Mouse (Mus musculus) midbrain, postnatal 0 days (tissue): Measurements from ENCODE around the gene Uba6. TPM values are rescaled to one million over a fixed set of nuclear protein-coding genes. Genes with fewer than 3 reads are reported as not detected.
A peak's percentile ranks its signal among the peaks of the same experiment; 100 is the strongest.

Experiments
- ATAC-seq: fragments of 200-750 bp; cut with Nextera tagmentation; 2 replicates; pipeline ENCODE4 v1.8.0; 2017; ENCODE audit warnings: moderate number of reproducible peaks, mild to moderate bottlenecking, moderate TSS enrichment, moderate library complexity; ENCODE audit not compliant: low FRiP score
- DNase-seq: peaks from one replicate; pipeline ENCODE4 v3.0.0-alpha.2; 2015; ENCODE audit warnings: low spot score
- H3K27ac ChIP-seq: fragments of 300-500 bp; sonication (generic); 2 replicates; pipeline ENCODE4 v1.5.1; 2014; ENCODE audit warnings: low read depth, mild to moderate bottlenecking, low read length, mixed read lengths
- H3K27me3 ChIP-seq: fragments of 300-500 bp; sonication (generic); 2 replicates; pipeline ENCODE4 v1.6.1; 2014; ENCODE audit warnings: low read length, control low read depth, mixed read lengths; ENCODE audit not compliant: insufficient read depth
- H3K36me3 ChIP-seq: fragments of 300-500 bp; sonication (generic); 2 replicates; pipeline ENCODE4 v1.6.1; 2014; ENCODE audit warnings: low read length, control low read depth, mixed read lengths; ENCODE audit not compliant: insufficient read depth
- H3K4me1 ChIP-seq: fragments of 300-500 bp; sonication (generic); 2 replicates; pipeline ENCODE4 v1.6.1; 2014; ENCODE audit warnings: mild to moderate bottlenecking, control low read depth, antibody characterized with exemption, low read length, mixed read lengths; ENCODE audit not compliant: insufficient read depth
- H3K4me2 ChIP-seq: fragments of 300-500 bp; sonication (generic); 2 replicates; pipeline ENCODE4 v1.6.1; 2014; ENCODE audit warnings: low read depth, mild to moderate bottlenecking, low read length, mixed read lengths; ENCODE audit not compliant: poor library complexity, severe bottlenecking
- H3K4me3 ChIP-seq: fragments of 300-500 bp; sonication (generic); 2 replicates; pipeline ENCODE4 v1.5.1; 2014; ENCODE audit warnings: low read depth, mild to moderate bottlenecking, low read length, moderate library complexity
- H3K9ac ChIP-seq: fragments of 300-500 bp; sonication (generic); replicated peaks from 2 replicates; pipeline ENCODE4 v1.6.1; 2014; ENCODE audit warnings: mild to moderate bottlenecking, low read length, moderate library complexity, mixed read lengths; ENCODE audit not compliant: poor library complexity, severe bottlenecking
- H3K9me3 ChIP-seq: fragments of 300-500 bp; sonication (generic); 2 replicates; pipeline ENCODE4 v1.6.1; 2016; ENCODE audit warnings: low read length, control low read depth
- CTCF ChIP-seq: IDR thresholded peaks from 2 replicates; pipeline ENCODE4 v1.5.1; 2016; ENCODE audit warnings: antibody characterized with exemption, mild to moderate bottlenecking
- WGBS: fragments of 180-500 bp; shearing (Covaris S2); extraction: QIAGEN DNeasy Blood & Tissue Kit; methylation state at CpG from one replicate; pipeline ENCODE4 v1.1.7; 2014; 5-methylcytosine and 5-hydroxymethylcytosine counted together
- polyA plus RNA-seq: library from polyadenylated mRNA; unstranded; fragments of >200 nt; fragmentation: Nextera tagmentation; extraction: Ambion mirVana; gene quantifications from 2 replicates; pipeline ENCODE4 v1.2.1, GENCODE M21; 2015
- total RNA-seq: library from RNA; depleted of rRNA; stranded (reverse); fragments of >200 nt; gene quantifications from 2 replicates; pipeline ENCODE4 v1.2.3, GENCODE M21; 2014; rRNA removed

The Uba6 gene
- total and polyA plus RNA-seq, 2 experiments from 2014 or later = 7.8 to 16.1 TPM

GRCm38 (mm10) chr5:86065101-86065875 lies 107.3 kb downstream of the Uba6 start, which contains the start of gene Cenpc1:
Gene Cenpc1 (minus strand): TSS chr5:86065583.
- under 1% methylated on average over 60 of the region's 60 CpGs for WGBS
- DNase-seq = peak; percentile 98
- TF ChIP-seq CTCF = no peak

DNA sequence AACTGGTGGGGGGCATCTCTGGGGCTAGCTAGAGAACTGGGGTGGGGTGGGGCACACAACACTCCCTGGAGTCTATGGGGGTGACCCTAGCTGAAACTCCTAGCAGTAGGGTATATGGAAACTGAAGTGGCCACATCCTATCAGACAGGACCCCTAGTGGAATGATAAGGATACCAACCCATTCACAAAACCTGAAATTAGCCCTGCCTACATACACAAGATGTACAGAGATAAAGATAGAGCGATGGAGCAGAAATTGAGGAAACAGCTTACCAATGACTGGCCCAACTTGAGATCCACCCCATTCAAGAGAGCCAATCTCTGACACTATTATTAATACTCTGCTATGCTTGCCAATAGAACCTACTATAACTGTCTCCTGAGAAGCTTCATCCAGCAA lies 109.1 kb downstream of the Uba6 start:
- Histone ChIP-seq H3K27ac (no peak overlapping the region), H3K9ac (no peak overlapping the region), H3K9me3 (no peaks in the 10 kb centered on the region), H3K4me2 (peak overlapping the region; percentile 15; the same call in 1 of the 2 replicates), H3K4me3 (no peak overlapping the region), H3K36me3 (0 out of 2 replicates have a peak, but pooled peaks cover 3% of the 10 kb centered on the region), H3K27me3 (no peaks in the 10 kb centered on the region), H3K4me1 (0 out of 2 replicates have a peak, but pooled peaks cover 6% of the 10 kb centered on the region)
- DNase-seq = no peak
- WGBS = 89% methylated on average over 1 of the region's 1 CpGs
- no peak for ATAC-seq
- no peak for TF ChIP-seq CTCF

More at GRCm38 (mm10) chr5:86065101-86065875, 107.3 kb downstream of the Uba6 start, which contains the start of gene Cenpc1:
- H3K27me3 ChIP-seq = no peaks in the 10 kb centered on the region
- peak within 1 kb of the TSS; percentile 86 for H3K4me3 ChIP-seq
- peak within 1 kb of the TSS; percentile 58 for H3K4me2 ChIP-seq
- H3K9me3 ChIP-seq = no peaks in the 10 kb centered on the region
- no peaks in the 10 kb centered on the region for H3K36me3 ChIP-seq
- H3K4me1 ChIP-seq = 0 out of 2 replicates have a peak, but pooled peaks cover 6% of the 10 kb centered on the region
- peak within 1 kb of the TSS; percentile 87 for H3K9ac ChIP-seq
- peak within 1 kb of the TSS; percentile 85 for H3K27ac ChIP-seq
- ATAC-seq = peak; percentile 92

Other genes starting within 250 kb of the Uba6 start
- 19.1 and 24.2 TPM in 2 replicates for gene Cenpc1, start 107.2 kb downstream of the Uba6 start, total RNA-seq
- gene Cenpc1, start 107.2 kb downstream of the Uba6 start, polyA plus RNA-seq = 22.3 and 23.5 TPM in 2 replicates
- gene Stap1, start 101.1 kb downstream of the Uba6 start, total RNA-seq = not detected in 2 replicates
- gene Stap1, start 101.1 kb downstream of the Uba6 start, polyA plus RNA-seq = 0.64 and 0.93 TPM in 2 replicates
- not detected in 2 replicates for gene Gnrhr, start 25.1 kb upstream of the Uba6 start, total RNA-seq
- not detected in 2 replicates for gene Gnrhr, start 25.1 kb upstream of the Uba6 start, polyA plus RNA-seq
- not detected in 2 replicates for gene Tmprss11c, start 116.5 kb upstream of the Uba6 start, total RNA-seq
- not detected in 2 replicates for gene Tmprss11c, start 116.5 kb upstream of the Uba6 start, polyA plus RNA-seq
- gene Tmprss11d, start 200.6 kb upstream of the Uba6 start, total RNA-seq = 0.22 TPM in 1 of 2 replicates, not detected in the other
- gene Tmprss11d, start 200.6 kb upstream of the Uba6 start, polyA plus RNA-seq = not detected in 2 replicates